Mouse (Mus musculus) heart, postnatal 0 days (tissue): ENCODE measurements around the gene Hoga1. TPM values are rescaled to one million over a fixed set of nuclear protein-coding genes. Genes with fewer than 3 reads are reported as not detected.

Source experiments
- ATAC-seq: fragments of 200-750 bp; cut with Nextera tagmentation; 2 replicates; pipeline ENCODE4 v1.8.0; 2017; ENCODE audit warnings: low read depth, moderate number of reproducible peaks, moderate library complexity; ENCODE audit not compliant: insufficient read depth
- DNase-seq: peaks from one replicate; pipeline ENCODE4 v3.0.0-alpha.2; 2016; ENCODE audit warnings: low spot score
- H3K27ac ChIP-seq: fragments of 300-500 bp; sonication (generic); 2 replicates; pipeline ENCODE4 v1.5.1; 2014; ENCODE audit warnings: low read depth, mild to moderate bottlenecking
- H3K27me3 ChIP-seq: fragments of 300-500 bp; sonication (generic); 2 replicates; pipeline ENCODE4 v1.6.1; 2014; ENCODE audit warnings: low read length, mixed read lengths; ENCODE audit not compliant: control insufficient read depth, insufficient read depth
- H3K36me3 ChIP-seq: fragments of 300-500 bp; sonication (generic); replicated peaks from 2 replicates; pipeline ENCODE4 v1.6.1; 2014; ENCODE audit warnings: low read length, mixed read lengths; ENCODE audit not compliant: control insufficient read depth, insufficient read depth
- H3K4me1 ChIP-seq: fragments of 300-500 bp; sonication (generic); 2 replicates; pipeline ENCODE4 v1.6.1; 2014; ENCODE audit warnings: antibody characterized with exemption; ENCODE audit not compliant: control insufficient read depth, insufficient read depth
- H3K4me2 ChIP-seq: fragments of 300-500 bp; sonication (generic); 2 replicates; pipeline ENCODE4 v1.6.1; 2014; ENCODE audit warnings: low read depth, mild to moderate bottlenecking, low read length, moderate library complexity
- H3K4me3 ChIP-seq: fragments of 300-500 bp; sonication (generic); 2 replicates; pipeline ENCODE4 v1.5.1; 2014; ENCODE audit warnings: low read depth, low read length
- H3K9ac ChIP-seq: fragments of 300-500 bp; sonication (generic); replicated peaks from 2 replicates; pipeline ENCODE4 v1.6.1; 2014; ENCODE audit warnings: low read depth, low read length, mixed read lengths
- H3K9me3 ChIP-seq: fragments of 300-500 bp; sonication (generic); replicated peaks from 2 replicates; pipeline ENCODE4 v1.6.1; 2016; ENCODE audit warnings: low read length; ENCODE audit not compliant: control insufficient read depth
- CTCF ChIP-seq: IDR thresholded peaks from 2 replicates; pipeline ENCODE4 v1.5.1; 2016; ENCODE audit warnings: antibody characterized with exemption, control low read depth, low read depth
- EP300 ChIP-seq: IDR thresholded peaks from 2 replicates; pipeline ENCODE4 v1.6.1; 2016; ENCODE audit warnings: antibody characterized with exemption, low read depth
- WGBS: fragments of 180-500 bp; shearing (Covaris S2); extraction: QIAGEN DNeasy Blood & Tissue Kit; methylation state at CpG from one replicate; pipeline ENCODE4 v1.1.7; 2014; 5-methylcytosine and 5-hydroxymethylcytosine counted together
- polyA plus RNA-seq: library from polyadenylated mRNA; unstranded; fragments of >200 nt; fragmentation: Nextera tagmentation; extraction: Ambion mirVana; gene quantifications from 2 replicates; pipeline ENCODE4 v1.2.1, GENCODE M21; 2015
- total RNA-seq: library from RNA; depleted of rRNA; stranded (reverse); fragments of >200 nt; gene quantifications from 2 replicates; pipeline ENCODE4 v1.2.3, GENCODE M21; 2014; ENCODE audit warnings: low replicate concordance

Gene Hoga1
- total and polyA plus RNA-seq, 2 experiments from 2014 or later: 1.3 to 1.4 TPM

DNA sequence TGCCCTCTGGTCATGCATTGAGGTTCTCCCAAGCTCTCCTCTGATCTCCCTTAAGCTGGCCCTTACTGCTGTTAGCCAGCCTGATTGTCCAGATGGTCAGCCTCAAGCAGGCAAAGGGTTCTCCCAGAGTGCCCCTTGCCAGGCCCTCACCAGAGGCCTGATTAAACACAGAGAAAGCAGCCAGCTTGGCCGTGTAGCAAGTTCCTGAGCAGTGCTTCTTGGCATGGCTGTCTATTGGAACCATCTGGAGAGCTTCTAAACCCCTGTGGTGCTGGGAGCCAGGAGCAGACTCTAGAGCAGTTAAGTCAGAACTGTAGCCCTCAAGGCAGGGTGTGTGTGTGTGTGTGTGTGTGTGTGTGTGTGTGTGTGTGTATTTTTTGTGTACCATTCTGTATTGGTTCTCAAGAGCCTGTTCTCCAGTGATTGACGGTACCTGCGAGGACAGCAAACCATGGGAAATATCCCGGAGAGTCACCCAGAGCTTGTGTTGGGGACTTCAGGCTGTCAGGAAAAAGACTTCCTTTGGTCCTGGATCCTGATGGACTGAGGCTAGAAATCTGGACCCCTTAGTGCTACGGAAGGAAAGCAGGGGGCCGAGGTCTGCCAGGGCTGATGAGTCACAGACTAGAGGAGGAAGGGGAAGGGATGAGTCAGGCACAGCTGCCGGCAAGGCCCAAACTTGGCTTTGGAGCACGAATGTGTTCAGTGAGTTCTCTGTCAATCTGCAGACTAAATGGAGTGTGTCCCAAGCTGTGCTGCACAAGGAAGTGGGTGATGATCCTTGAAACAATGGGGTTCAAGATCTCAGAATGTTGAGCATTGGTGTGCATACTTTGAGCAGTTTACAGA, 27.8 kb upstream of the Hoga1 start:
- Histone ChIP-seq H3K9ac (no peak overlapping the region), H3K4me3 (no peak overlapping the region), H3K36me3 (no peaks in the 10 kb centered on the region; the same call in 1 of the 2 replicates), H3K4me2 (no peak overlapping the region), H3K27me3 (no peaks in the 10 kb centered on the region), H3K27ac (peak overlapping the region; percentile 82), H3K9me3 (no peaks in the 10 kb centered on the region), H3K4me1 (peaks cover 48% of the 10 kb centered on the region)
- 38% methylated on average over 8 of the region's 8 CpGs for WGBS
- TF ChIP-seq EP300: no peak
- no peak for TF ChIP-seq CTCF
- peak; percentile 75 for ATAC-seq
- peak; percentile 83 for DNase-seq

DNA sequence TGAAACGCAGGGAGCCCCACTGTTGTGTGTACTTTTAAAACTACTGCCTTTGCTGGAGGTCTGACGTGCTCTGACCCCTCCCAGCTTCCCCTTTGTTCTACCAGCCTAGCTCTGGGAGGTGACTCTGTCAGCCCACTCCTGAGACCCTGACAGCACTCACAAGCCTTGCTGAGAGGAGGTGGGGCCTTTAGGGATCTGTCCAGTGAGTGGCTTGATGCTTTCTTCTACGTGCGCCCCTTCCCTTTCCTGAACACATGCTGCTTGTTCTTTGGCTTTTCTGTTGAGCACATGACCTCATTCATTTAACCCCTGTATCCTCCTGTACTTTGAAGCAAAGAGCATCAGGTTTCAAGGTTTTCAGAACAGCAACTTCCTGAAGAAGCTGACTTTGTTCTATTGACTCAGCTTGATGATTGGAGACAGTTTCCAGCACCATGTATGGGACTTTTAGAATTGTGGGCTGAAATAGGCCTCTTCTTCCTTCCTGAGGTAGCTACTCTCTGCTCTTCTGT, 26.3 kb upstream of the Hoga1 start:
- no peaks in the 10 kb centered on the region; the same call in 1 of the 2 replicates for H3K36me3 ChIP-seq
- no peak overlapping the region for H3K9ac ChIP-seq
- TF ChIP-seq CTCF (no peak), EP300 (no peak)
- no peak overlapping the region for H3K4me3 ChIP-seq
- no peaks in the 10 kb centered on the region for H3K27me3 ChIP-seq
- peak overlapping the region; percentile 82 for H3K27ac ChIP-seq
- DNase-seq: no peak
- ATAC-seq: peak; percentile 25; the same call in 1 of the 2 replicates
- no peak overlapping the region for H3K4me2 ChIP-seq
- 37% methylated on average over 4 of the region's 4 CpGs for WGBS
- peaks cover 53% of the 10 kb centered on the region for H3K4me1 ChIP-seq
- H3K9me3 ChIP-seq: no peaks in the 10 kb centered on the region

DNA sequence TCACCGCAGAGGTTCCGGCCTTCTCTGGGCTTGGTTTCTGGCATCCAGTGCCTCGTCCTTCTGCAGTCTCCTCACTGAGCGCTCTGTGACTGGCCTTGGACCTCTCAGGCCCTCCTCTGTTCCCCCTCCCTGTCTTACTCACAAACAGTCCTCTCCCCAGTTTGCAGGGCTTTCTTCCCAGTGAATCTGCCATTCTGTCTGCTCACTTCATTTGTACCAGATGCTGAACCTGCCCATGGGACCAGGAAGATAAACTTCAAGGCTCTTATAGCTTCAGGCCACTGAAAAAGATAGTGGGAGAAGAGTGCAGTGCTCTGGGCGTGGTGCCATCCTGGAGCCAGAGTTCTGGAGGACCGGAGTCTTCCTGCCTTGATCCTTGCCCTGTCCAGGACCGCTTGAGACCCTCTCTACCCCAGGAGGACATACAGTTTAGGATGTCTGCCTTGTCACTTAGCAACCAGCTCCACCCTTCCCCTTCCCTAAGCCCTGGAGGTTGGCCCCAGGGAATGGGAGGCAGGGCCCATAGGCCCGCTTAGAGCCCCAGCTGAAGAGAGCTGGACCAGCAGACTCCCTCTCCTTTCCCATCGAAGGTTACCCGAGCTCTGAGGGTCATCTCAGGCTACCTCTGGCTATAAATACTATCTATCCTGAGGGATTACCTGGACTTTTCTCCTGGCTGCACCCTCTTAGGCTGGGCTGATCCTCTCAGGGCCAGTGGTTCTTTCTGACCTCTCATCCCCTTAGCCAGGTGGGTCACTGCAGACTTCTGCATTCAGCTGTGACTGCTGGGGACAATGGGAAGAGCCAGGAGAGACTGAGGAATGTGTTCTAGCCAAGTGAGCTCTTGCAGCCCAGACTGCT, 23.5 kb upstream of the Hoga1 start:
- WGBS: 48% methylated on average over 10 of the region's 10 CpGs
- Histone ChIP-seq H3K27ac (peak overlapping the region; percentile 40), H3K27me3 (no peaks in the 10 kb centered on the region), H3K9me3 (no peaks in the 10 kb centered on the region), H3K36me3 (no peaks in the 10 kb centered on the region; the same call in 1 of the 2 replicates), H3K4me3 (no peak overlapping the region), H3K9ac (0 out of 2 replicates have a peak overlapping the region, but pooled peaks have one; percentile 23), H3K4me1 (peaks cover 47% of the 10 kb centered on the region), H3K4me2 (no peak overlapping the region)
- ATAC-seq: no peak
- no peak for TF ChIP-seq EP300
- no peak for TF ChIP-seq CTCF
- no peak for DNase-seq

DNA sequence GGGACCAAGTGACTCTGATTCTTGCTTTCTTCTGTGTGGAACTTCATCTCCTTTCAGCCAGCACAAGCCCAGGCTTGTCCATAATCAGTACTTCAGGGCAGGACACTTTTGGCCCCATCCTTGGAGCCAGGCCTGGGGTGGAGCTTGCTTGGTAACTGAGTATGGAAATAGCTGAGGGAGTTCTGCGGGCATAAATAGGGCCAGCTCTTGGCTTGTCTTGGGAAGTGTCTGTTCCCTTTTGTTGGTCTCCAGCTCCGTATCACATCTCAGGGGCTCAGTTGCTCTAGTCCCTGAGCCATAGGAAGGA, 22.9 kb upstream of the Hoga1 start:
- WGBS: 57% methylated on average over 2 of the region's 2 CpGs
- no peaks in the 10 kb centered on the region for H3K9me3 ChIP-seq
- peaks cover 42% of the 10 kb centered on the region for H3K4me1 ChIP-seq
- H3K4me2 ChIP-seq: no peak overlapping the region
- H3K4me3 ChIP-seq: no peak overlapping the region
- no peak for TF ChIP-seq EP300
- TF ChIP-seq CTCF: no peak
- no peaks in the 10 kb centered on the region for H3K27me3 ChIP-seq
- no peak for DNase-seq
- peak overlapping the region; percentile 53 for H3K27ac ChIP-seq
- H3K36me3 ChIP-seq: no peaks in the 10 kb centered on the region; the same call in 1 of the 2 replicates
- H3K9ac ChIP-seq: no peak overlapping the region
- no peak for ATAC-seq

DNA sequence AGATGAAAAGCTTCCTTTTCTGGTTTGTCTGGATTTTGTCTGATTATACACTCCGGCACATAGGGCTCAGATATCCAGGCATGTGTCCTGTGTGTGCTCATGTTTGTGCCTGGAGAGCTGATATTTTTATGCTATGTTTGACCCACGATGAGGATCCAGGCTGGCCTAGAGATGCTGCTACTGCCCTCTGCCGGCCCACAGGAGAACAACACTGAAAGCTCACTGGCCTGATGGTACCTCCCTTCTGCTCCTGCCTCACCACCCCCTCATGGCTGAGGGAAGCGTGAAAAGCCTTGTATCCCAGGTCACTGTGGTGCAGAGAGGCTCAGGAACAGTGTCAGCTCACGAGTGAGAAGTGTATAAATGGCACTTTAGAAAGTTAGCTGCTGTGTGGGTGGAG, 19.3 kb upstream of the Hoga1 start:
- DNase-seq: peak; percentile 81
- WGBS: 2% methylated on average over 5 of the region's 5 CpGs
- peak; percentile 81 for ATAC-seq

More for the DNA sequence above, 19.3 kb upstream of the Hoga1 start:
- Histone ChIP-seq H3K4me1 (peaks cover 20% of the 10 kb centered on the region; the same call in 1 of the 2 replicates), H3K36me3 (no peaks in the 10 kb centered on the region), H3K9me3 (no peaks in the 10 kb centered on the region), H3K9ac (no peak overlapping the region), H3K4me2 (no peak overlapping the region), H3K27ac (no peak overlapping the region), H3K27me3 (no peaks in the 10 kb centered on the region), H3K4me3 (no peak overlapping the region)
- TF ChIP-seq CTCF (peak; percentile 98), EP300 (no peak)
